Mouse (Mus musculus) kidney, adult 11 months (tissue): ENCODE measurements around the gene Slk.
A peak's percentile ranks its signal among the peaks of the same experiment; 100 is the strongest.

Source experiments
- DNase-seq: peaks from one replicate; pipeline ENCODE4 v3.0.0; 2022

Gene Slk

GRCm38 (mm10) chr19:47654896-47655295 is 75.4 kb downstream of the Slk start:
- DNase-seq = no peak

GRCm38 (mm10) chr19:47658914-47659535 is 79.5 kb downstream of the Slk start:
- DNase-seq = no peak

- DNase-seq = no peak
Observed at GRCm38 (mm10) chr19:47659765-47660408, 80.4 kb downstream of the Slk start.

- no peak for DNase-seq
Observed at GRCm38 (mm10) chr19:47667601-47668000, 88.1 kb downstream of the Slk start.

GRCm38 (mm10) chr19:47668399-47668798 is 88.9 kb downstream of the Slk start:
- no peak for DNase-seq

- peak; percentile 11 for DNase-seq
Observed at GRCm38 (mm10) chr19:47674419-47674818, 94.9 kb downstream of the Slk start.

DNA sequence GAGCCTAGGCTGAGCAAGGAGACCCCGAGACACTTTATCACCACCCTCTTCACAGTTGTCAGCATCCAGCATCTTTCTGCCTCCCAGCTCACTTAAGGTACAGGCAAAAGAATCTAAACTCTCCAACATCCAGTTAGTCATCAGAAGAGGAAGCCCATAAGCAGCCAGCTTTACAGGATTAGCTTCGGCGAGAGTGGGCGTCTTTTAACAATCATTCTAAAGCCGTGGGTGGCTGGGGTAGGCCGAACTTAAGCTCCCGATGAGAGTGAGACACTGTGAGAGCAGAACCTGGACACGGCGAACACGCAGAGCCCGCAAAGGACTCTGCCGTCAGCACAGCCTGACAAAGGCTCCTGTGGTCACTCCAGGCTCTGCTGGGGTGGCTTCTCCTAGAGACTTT is 99.2 kb downstream of the Slk start:
- DNase-seq = no peak

- no peak for DNase-seq
Observed at GRCm38 (mm10) chr19:47689592-47689991, 110.1 kb downstream of the Slk start.

DNA sequence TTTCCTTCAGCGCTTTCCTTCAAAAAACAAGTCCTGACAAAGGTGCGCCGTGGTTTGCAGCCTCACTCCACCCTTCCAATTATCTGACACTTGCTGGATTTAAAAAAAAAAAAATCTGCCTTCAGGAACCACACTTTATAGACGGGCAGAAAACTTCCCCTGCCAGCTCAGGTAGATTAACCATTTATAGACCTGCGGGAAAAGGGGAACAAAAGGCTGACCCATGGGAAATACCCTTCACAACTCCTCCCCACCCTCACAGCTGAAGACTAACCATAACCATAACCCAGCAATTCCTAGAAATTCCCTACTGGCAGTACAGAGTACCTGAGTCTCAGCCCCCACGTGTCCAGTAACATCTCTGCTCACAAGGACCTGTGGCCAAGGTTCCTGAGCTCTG is 112.5 kb downstream of the Slk start, which contains the start of gene Col17a1:
TSS of gene Col17a1 (minus strand) at position 101 of the 400 bp plus-strand sequence.
- no peak for DNase-seq
